Mouse (Mus musculus) common myeloid progenitor, adult 5-6 weeks (primary cell): ENCODE measurements at regions not wholly inside any gene's neighbourhood (a gene's known extent, or its start where the extent isn't known, plus 50 kb on each side); places are given as distances from the start of the nearest gene placed in this dataset.

Experiments
- ATAC-seq: replicated peaks from 2 replicates; pipeline ENCODE4 v1.8.0; 2016; ENCODE audit warnings: low read depth, mild to moderate bottlenecking, moderate TSS enrichment, inconsistent platforms; ENCODE audit not compliant: poor library complexity, severe bottlenecking

- ATAC-seq, result no peak
Observed at GRCm38 (mm10) chr11:45174071-45174470, 557.0 kb downstream of the Ebf1 start.

GRCm38 (mm10) chr11:45174811-45175798 is 558.0 kb downstream of the Ebf1 start:
- ATAC-seq, result no peak

GRCm38 (mm10) chr11:45176971-45177370 is 559.9 kb downstream of the Ebf1 start:
- ATAC-seq, result no peak

GRCm38 (mm10) chr11:45178036-45178435 is 560.9 kb downstream of the Ebf1 start:
- no peak for ATAC-seq

GRCm38 (mm10) chr11:45179019-45179418 is 561.9 kb downstream of the Ebf1 start:
- ATAC-seq, result no peak

- ATAC-seq, result no peak
Observed at GRCm38 (mm10) chr11:45190601-45191370, 573.7 kb downstream of the Ebf1 start.

- no peak for ATAC-seq
Observed at GRCm38 (mm10) chr11:45191392-45192189, 574.5 kb downstream of the Ebf1 start.

- ATAC-seq, result no peak
Observed at GRCm38 (mm10) chr11:45193319-45193718, 576.2 kb downstream of the Ebf1 start.

GRCm38 (mm10) chr11:45199520-45199919 is 582.4 kb downstream of the Ebf1 start:
- ATAC-seq, result no peak

GRCm38 (mm10) chr11:45200714-45201405 is 583.7 kb downstream of the Ebf1 start:
- ATAC-seq, result no peak

- ATAC-seq, result no peak
Observed at GRCm38 (mm10) chr11:45203446-45203845, 586.3 kb downstream of the Ebf1 start.

- ATAC-seq, result no peak
Observed at GRCm38 (mm10) chr11:45206611-45207525, 589.8 kb downstream of the Ebf1 start.

GRCm38 (mm10) chr11:45214096-45214495 is 597.0 kb downstream of the Ebf1 start:
- no peak for ATAC-seq

GRCm38 (mm10) chr11:45216942-45217474 is 599.9 kb downstream of the Ebf1 start:
- no peak for ATAC-seq

- no peak for ATAC-seq
Observed at GRCm38 (mm10) chr11:45219239-45219638, 602.1 kb downstream of the Ebf1 start.

GRCm38 (mm10) chr11:45222021-45222420 is 604.9 kb downstream of the Ebf1 start:
- no peak for ATAC-seq

- ATAC-seq, result no peak
Observed at GRCm38 (mm10) chr11:45235476-45236412, 616.1 kb upstream of the Clint1 start.
